Comparison of ENCODE assay signal across 30 mouse cellular contexts in the genomic region with DNA sequence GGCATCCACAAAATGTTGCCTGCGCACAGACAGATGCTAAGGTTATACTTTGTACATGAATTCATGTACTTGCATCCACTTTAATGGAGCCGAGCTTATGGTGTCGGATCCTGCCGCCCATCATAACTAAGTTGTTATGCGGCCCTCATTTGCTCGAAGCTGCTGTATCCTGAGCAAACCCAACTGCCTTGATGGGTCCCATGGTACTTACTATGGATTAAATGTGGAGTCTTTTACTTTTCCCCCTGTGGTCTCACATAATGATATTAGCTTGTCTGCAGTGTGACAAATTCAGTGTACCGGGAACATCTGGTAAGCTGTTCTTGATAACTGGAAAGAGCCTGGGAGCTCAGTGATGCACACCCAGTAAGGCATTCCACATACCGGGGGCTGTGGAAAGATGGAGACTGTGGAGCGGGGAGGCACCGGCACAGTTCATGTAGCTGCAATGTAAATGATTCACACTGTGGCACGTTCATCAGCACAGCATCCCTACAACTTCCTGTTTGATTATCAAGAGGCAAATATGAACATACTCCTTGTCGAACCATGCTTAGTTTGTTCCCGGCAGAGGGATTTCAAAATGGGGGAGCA.
DNase-seq lines count a peak whose midpoint lies in the region; ATAC-seq lines count a peak whose summit lies in the region.
"Had no signal": no experiment of that assay in that cellular context is flagged by ENCODE, and none has a peak within 500 bp of the region (broad histone marks: within the 10 kb centered on the region; RNA-seq: fewer than 3 reads in every experiment).

No protein-coding gene starts in this region.

- peak; percentile 51 for DNase-seq in heart, adult 11 months
- DNase-seq in heart, postnatal 4 days: no peak
- DNase-seq in midbrain, embryonic 11.5 days (ENCODE audit: low spot score, missing footprints): peak; percentile 73
- DNase-seq in midbrain, embryonic 10.5 days (ENCODE audit: low spot score): no peak
- DNase-seq in lung, postnatal 10 days: no peak
- DNase-seq in liver: no peak
- DNase-seq: adrenal gland, postnatal 10 days; cerebellum, adult 11 months; cerebellum, adult 9-10 months; cerebellum, postnatal 36 days; gastrocnemius, postnatal 14 days; heart, adult 18-20 months; kidney, adult 8-10 months; kidney, postnatal 4 days; lung, embryonic 14.5 days; right cerebral cortex, postnatal 4 days; thymus, adult 18-20 months; thymus, postnatal 25 days had no signal

- no peaks in the 10 kb centered on the region for H3K4me1 ChIP-seq in midbrain, embryonic 11.5 days (ENCODE audit: control insufficient read depth, insufficient read depth, low read length)
- 0 out of 2 replicates have a peak, but pooled peaks cover 6% of the 10 kb centered on the region for H3K4me1 ChIP-seq in midbrain, embryonic 10.5 days
- H3K4me1 ChIP-seq in embryonic facial prominence, embryonic 13.5 days: peaks cover 6% of the 10 kb centered on the region; the same call in 1 of the 2 replicates
- H3K4me1 ChIP-seq in midbrain, embryonic 16.5 days (ENCODE audit: control insufficient read depth, insufficient read depth, low read length): peaks cover 11% of the 10 kb centered on the region
- H3K4me1 ChIP-seq: embryonic facial prominence, embryonic 15.5 days; limb, embryonic 10.5 days; limb, embryonic 15.5 days had no signal

- ATAC-seq in midbrain, embryonic 11.5 days (ENCODE audit: low FRiP score): no peak; the same call in 1 of the 2 replicates
- no peak for ATAC-seq in embryonic facial prominence, embryonic 13.5 days (ENCODE audit: insufficient number of reproducible peaks, insufficient read depth, low FRiP score, low TSS enrichment, low read depth)
- peak; percentile 49 for ATAC-seq in midbrain, embryonic 16.5 days
- ATAC-seq: forebrain, embryonic 13.5 days; intestine, embryonic 16.5 days; Patski had no signal

- no peaks in the 10 kb centered on the region for H3K9me3 ChIP-seq in midbrain, embryonic 11.5 days (ENCODE audit: control insufficient read depth, low read length)
- no peaks in the 10 kb centered on the region for H3K9me3 ChIP-seq in midbrain, embryonic 10.5 days (replicated peaks)
- H3K9me3 ChIP-seq in embryonic facial prominence, embryonic 13.5 days: no peaks in the 10 kb centered on the region
- no peaks in the 10 kb centered on the region for H3K9me3 ChIP-seq in midbrain, embryonic 16.5 days (replicated peaks; ENCODE audit: control insufficient read depth, low read length, poor library complexity, severe bottlenecking)
- H3K9me3 ChIP-seq: embryonic facial prominence, embryonic 15.5 days; forebrain, embryonic 13.5 days; heart, embryonic 12.5 days; limb, embryonic 10.5 days; limb, embryonic 15.5 days had no signal

- no peaks in the 10 kb centered on the region for H3K36me3 ChIP-seq in midbrain, embryonic 11.5 days (ENCODE audit: control insufficient read depth, insufficient read depth, low read length)
- H3K36me3 ChIP-seq in midbrain, embryonic 10.5 days: no peaks in the 10 kb centered on the region
- H3K36me3 ChIP-seq in embryonic facial prominence, embryonic 13.5 days: no peaks in the 10 kb centered on the region
- no peaks in the 10 kb centered on the region for H3K36me3 ChIP-seq in midbrain, embryonic 16.5 days (ENCODE audit: control insufficient read depth, insufficient read depth, low read length)
- H3K36me3 ChIP-seq: embryonic facial prominence, embryonic 15.5 days; heart, embryonic 12.5 days; limb, embryonic 10.5 days; limb, embryonic 15.5 days had no signal

- no peaks in the 10 kb centered on the region for H3K27me3 ChIP-seq in midbrain, embryonic 11.5 days (ENCODE audit: control insufficient read depth, insufficient read depth, low read length)
- H3K27me3 ChIP-seq in midbrain, embryonic 10.5 days (ENCODE audit: low read depth, poor library complexity, severe bottlenecking): no peaks in the 10 kb centered on the region
- H3K27me3 ChIP-seq in embryonic facial prominence, embryonic 13.5 days: no peaks in the 10 kb centered on the region
- no peaks in the 10 kb centered on the region for H3K27me3 ChIP-seq in midbrain, embryonic 16.5 days (ENCODE audit: control insufficient read depth, insufficient read depth, low read depth, low read length)
- H3K27me3 ChIP-seq: embryonic facial prominence, embryonic 15.5 days; forebrain, embryonic 13.5 days; heart, embryonic 12.5 days; limb, embryonic 15.5 days; Patski had no signal

- H3K4me2 ChIP-seq in midbrain, embryonic 11.5 days: no peak overlapping the region
- 0 out of 2 replicates have a peak overlapping the region, but pooled peaks have one; percentile 3 for H3K4me2 ChIP-seq in embryonic facial prominence, embryonic 13.5 days
- peak overlapping the region; percentile 24; the same call in 1 of the 2 replicates for H3K4me2 ChIP-seq in midbrain, embryonic 16.5 days (ENCODE audit: low read length)
- H3K4me2 ChIP-seq: embryonic facial prominence, embryonic 15.5 days; forebrain, embryonic 13.5 days; heart, embryonic 12.5 days; limb, embryonic 15.5 days; lung, embryonic 14.5 days had no signal

- WGBS in midbrain, embryonic 11.5 days: 82% methylated on average over 13 of the region's 13 CpGs
- WGBS in midbrain, embryonic 10.5 days: 91% methylated on average over 13 of the region's 13 CpGs
- WGBS in embryonic facial prominence, embryonic 13.5 days: 65% methylated on average over 13 of the region's 13 CpGs
- 64% methylated on average over 13 of the region's 13 CpGs for WGBS in midbrain, embryonic 16.5 days

- no peak overlapping the region for H3K9ac ChIP-seq in midbrain, embryonic 11.5 days (ENCODE audit: low read length)
- no peak overlapping the region for H3K9ac ChIP-seq in embryonic facial prominence, embryonic 13.5 days
- H3K9ac ChIP-seq in midbrain, embryonic 16.5 days (ENCODE audit: low read depth, low read length): no peak overlapping the region
- H3K9ac ChIP-seq: embryonic facial prominence, embryonic 15.5 days; forebrain, embryonic 13.5 days; heart, embryonic 12.5 days; limb, embryonic 15.5 days; liver, embryonic 14.5 days; lung, embryonic 14.5 days had no signal

- no peak overlapping the region for H3K4me3 ChIP-seq in midbrain, embryonic 11.5 days (ENCODE audit: low read depth, low read length)
- H3K4me3 ChIP-seq in midbrain, embryonic 10.5 days: no peak overlapping the region
- no peak overlapping the region for H3K4me3 ChIP-seq in embryonic facial prominence, embryonic 13.5 days
- H3K4me3 ChIP-seq in midbrain, embryonic 16.5 days (ENCODE audit: low read depth, low read length): no peak overlapping the region
- H3K4me3 ChIP-seq: embryonic facial prominence, embryonic 15.5 days; forebrain, embryonic 13.5 days; heart, embryonic 12.5 days; limb, embryonic 10.5 days; limb, embryonic 15.5 days had no signal

- H3K27ac ChIP-seq in midbrain, embryonic 11.5 days (ENCODE audit: low read depth, low read length): no peak overlapping the region
- H3K27ac ChIP-seq in midbrain, embryonic 10.5 days (replicated peaks): no peak overlapping the region
- H3K27ac ChIP-seq in embryonic facial prominence, embryonic 13.5 days: no peak overlapping the region
- no peak overlapping the region for H3K27ac ChIP-seq in midbrain, embryonic 16.5 days (ENCODE audit: low read length)
- H3K27ac ChIP-seq: embryonic facial prominence, embryonic 15.5 days; forebrain, embryonic 13.5 days; kidney, postnatal 0 days; limb, embryonic 10.5 days; limb, embryonic 15.5 days; liver, embryonic 14.5 days; stomach, postnatal 0 days had no signal

Comparison
In these comparisons a context has a peak if more than half of its experiments do, and no peak if none do; other contexts are left out.
1. DNase-seq: peak in heart, adult 11 months (single experiment) and midbrain, embryonic 11.5 days (single experiment); none in heart, postnatal 4 days (single experiment), midbrain, embryonic 10.5 days (single experiment), lung, postnatal 10 days (single experiment) and liver (single experiment).